Mouse (Mus musculus): ENCODE measurements around the gene Scgb2a2. TPM values are rescaled to one million over a fixed set of nuclear protein-coding genes. Genes with fewer than 3 reads are reported as not detected.
"Not testable (repeated sequence)": the region's sequence is repeated elsewhere in the genome, so short reads cannot be mapped to it uniquely, and the experiment has no call there.

Gene Scgb2a2
- total RNA-seq (2021) (not detected), polyA plus RNA-seq (2012; rRNA removed) (not detected in 2 replicates)
- long read RNA-seq = 0 reads

GRCm38 (mm10) chr19:9847262-9847661 is at the start of gene Scgb2a2:
Scgb2a2 (plus strand) TSS chr19:9847562.
- no peak for DNase-seq

GRCm38 (mm10) chr19:9836581-9837340 is 10.6 kb upstream of the Scgb2a2 start:
- DNase-seq = peak; percentile 70

DNA sequence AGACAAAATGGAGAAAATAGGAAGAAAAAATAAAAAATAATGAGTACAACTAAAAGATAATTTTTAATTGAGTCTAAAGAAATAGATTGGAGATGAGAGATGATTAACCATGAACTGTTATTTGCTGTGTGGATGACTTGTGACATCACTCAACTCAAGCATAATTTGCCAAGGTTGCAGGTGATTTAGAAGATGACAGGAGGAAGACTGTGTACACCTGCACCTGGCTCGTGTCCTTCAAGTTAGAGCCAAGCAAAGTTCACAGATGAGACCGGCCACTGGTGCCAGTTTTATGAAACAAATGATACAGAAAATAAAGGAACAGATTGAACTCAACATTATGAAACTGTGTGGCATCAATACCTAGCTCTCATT is 10.0 kb upstream of the Scgb2a2 start:
- DNase-seq = no peak

DNA sequence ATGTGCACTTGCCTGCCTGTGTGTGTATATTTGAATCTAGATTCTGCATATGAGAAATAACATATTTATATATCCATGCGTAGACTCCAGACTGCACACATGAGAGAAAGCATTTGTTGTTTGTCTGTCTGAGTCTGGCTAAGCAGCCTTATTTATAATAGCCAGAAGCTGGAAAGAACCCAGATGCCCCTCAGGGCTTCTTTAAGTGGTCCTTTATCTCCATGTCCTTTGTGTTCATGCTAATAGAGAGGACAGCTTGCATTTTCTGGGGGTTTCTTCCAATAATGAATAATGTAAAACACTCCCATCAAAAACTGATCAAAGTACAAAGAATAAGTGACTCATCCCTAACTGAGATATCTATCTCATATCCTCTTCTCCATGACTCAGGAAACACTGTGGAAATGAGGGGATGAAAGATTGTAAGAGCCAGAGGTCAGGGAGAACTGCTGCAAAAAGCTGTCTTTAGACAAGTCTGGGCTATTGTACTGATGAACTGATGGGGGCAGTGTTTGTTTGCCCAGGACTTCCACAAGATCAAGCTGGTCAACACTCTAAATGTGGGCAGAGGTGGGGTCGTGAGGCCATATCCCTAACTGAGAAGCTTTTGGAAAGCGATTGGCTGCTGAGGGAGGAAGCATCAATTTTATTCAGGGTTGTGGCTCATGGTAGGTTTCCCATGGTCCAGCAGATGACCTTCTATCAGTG is 2.2 kb downstream of the Scgb2a2 start:
- peak; percentile 58 for DNase-seq

- DNase-seq = not testable (repeated sequence)
Measured at GRCm38 (mm10) chr19:9860821-9861220, 13.5 kb downstream of the Scgb2a2 start.

GRCm38 (mm10) chr19:9864856-9865255 is 17.5 kb downstream of the Scgb2a2 start:
- DNase-seq = no peak

DNA sequence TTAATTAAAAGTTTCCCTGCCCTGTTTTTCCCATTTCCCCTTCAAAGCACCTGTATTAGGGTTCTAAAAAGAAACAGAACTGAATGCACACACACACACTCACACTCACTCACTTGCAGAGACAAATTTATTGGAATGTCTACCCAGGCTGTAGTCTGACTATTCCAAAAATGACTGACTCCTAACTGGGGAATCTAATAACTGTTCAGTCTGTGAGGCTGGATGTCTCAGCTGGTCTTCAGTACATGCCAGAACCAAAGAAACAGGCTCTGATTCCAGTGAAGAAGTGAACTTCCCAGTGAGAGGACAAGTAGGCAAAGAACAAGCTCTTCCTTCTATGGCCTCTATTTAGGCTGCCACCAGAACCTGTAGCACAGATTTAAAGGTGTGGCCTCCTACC is 18.1 kb downstream of the Scgb2a2 start:
- DNase-seq = no peak

DNA sequence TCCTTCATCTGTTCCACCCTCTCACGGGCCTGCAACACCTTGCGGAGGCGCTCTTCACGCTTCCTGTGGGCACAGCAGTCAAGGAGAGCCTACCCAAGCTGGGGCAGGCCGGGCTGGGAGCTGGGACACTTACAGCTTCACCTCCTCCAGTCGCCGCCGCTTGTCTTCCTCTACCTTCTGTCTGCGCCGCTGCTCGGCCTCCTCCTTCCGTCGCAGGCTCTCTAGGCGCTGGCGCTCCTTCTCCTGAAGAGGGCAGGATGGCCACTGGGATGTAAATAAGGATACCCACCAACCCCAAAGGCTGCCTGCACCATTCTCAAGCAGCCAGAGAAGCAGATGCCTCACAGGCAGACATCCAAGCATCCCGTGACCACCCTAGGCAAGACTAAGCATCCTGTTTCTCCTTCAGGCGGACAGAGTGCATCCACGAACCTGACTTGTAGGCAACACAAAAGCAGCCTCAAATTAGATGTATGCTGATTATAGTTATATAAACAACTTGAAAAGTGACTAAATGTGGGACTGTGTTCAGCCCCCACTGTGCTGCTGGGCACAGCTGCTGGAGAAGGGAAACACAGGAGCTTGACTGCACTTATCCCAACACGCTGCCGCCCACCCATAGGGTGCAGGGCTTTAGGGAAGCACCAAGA is 30.9 kb downstream of the Scgb2a2 start:
- DNase-seq = no peak

DNA sequence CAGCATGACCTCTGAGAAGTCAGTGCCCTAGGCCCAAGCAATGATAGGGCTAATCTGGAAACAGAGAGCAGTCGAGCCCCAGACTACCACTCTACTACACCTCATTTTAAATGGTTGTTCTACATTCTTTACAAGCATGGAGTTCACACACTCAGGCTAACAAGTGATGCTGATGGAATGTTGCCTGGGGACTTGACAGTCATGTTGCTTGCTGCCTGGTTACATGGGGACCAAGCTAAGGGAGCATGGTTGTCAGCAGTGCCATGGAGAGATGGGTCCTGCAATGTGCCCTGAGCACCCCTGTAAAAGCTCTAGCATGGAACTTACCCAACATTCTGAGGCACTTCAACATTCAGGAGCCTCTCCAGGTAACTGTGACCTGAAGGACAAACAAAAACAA is 39.0 kb downstream of the Scgb2a2 start:
- DNase-seq = no peak

DNA sequence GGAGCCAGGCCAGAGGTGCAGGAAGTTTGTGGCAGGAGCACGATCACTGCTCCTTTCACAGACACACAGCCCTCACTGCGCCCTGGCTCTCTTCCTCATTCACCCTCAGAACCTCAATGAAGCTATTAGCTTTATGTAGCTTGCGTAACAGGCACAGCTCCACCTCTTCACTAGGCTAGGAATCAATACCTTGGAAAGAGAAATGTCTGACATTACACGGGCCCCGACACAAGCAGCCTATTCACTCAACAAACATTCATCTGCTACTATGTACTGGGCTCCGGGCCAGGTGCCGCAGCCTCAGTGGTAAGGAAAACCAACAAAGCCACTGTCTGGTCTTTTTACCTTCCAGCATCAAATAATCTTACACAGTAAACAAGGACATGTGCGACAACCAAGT is 39.4 kb downstream of the Scgb2a2 start:
- DNase-seq = no peak

DNA sequence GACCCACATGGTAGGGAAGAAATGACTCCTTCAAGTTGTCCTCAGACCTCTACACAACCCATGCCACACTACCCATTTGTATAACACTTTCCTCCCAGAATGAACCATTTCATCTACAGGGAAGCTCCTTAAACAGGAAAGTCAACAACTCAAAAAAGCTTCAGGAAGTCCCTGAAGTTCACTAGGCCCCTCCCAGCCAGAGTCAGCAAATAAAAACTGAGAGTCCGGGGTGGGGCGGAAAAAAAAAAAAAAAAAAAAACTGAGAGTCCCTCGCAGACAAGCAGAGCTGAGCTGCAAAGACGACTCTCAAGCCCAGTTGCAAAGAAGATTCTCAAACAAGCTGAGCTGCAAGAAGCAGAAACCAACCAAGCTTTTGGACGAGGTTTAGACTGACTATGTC is 48.7 kb downstream of the Scgb2a2 start:
- no peak for DNase-seq

DNA sequence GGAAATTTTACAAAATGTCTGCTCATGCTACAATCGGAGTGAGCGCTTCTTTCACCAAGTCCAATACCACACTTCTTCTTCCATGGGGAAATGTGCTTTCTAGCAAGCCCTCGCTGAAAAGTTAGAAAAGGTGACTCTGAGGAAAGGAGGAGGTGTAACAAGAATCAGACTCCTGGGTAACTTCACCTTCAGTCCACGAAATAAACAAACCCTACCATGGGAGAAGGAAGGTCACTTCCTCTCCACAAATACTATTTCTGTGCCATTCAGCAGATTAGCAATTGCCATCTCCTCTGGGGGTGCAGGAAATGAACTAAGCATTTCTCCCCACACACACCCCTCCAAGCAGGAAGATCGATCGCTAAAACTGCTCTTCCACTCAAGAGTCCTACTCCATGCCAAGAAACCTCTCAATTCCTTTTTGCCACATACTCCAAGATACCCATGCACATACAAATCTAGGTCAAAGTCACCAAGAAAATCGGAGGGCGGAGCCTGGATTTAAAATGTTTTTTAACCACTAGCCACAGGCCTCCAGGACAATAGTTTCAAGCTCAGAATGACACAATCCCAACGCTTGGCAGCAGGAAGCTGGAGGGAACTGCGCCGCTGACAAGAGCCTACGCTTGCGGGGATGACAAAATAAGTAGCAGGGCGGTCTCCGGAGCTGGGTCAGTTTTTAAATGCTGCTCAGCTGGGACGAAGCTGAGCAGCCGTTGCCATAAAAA is 51.1 kb downstream of the Scgb2a2 start:
- peak; percentile 64 for DNase-seq

- peak; percentile 95 for DNase-seq
Measured at GRCm38 (mm10) chr19:9899072-9899779, 51.9 kb downstream of the Scgb2a2 start, which contains the start of gene Incenp. Incenp (minus strand) TSS chr19:9899551.

GRCm38 (mm10) chr19:9899780-9900146 is 52.4 kb downstream of the Scgb2a2 start:
- no peak for DNase-seq

DNA sequence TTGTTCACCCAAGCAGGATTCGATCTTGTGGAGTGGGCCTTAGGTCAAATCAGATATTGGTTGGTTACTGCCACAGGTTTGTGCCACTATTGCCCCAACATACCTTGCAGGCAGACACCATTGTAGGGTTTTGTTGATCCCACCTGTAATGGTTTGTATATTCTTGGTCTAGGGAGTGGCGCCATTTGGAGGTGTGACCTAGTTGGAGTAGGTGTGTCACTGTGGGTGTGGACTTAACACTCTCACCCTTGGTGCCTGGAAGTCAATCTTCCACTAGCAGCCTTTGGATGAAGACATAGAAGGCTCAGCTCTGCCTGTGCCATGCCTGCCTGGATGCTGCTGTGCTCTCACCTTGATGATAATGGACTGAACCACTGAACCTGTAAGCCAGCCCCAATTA is 53.3 kb downstream of the Scgb2a2 start:
- not testable (repeated sequence) for DNase-seq

Small RNA genes lying within 50 kb of the gene (microRNA-seq; reads per million reads assigned to microRNA genes)
- 0 reads per million in 2 experiments for gene Gm22369

Other genes with a start within 250 kb of the Scgb2a2 start
- 10 to 100 TPM in 1 of 2 experiments, 1 to 10 TPM in 1; 9.4 to 11.1 TPM for gene Incenp, start 52.0 kb downstream of the Scgb2a2 start, total RNA-seq (2021)
- 4.1 and 5.1 TPM in 2 replicates for gene Incenp, start 52.0 kb downstream of the Scgb2a2 start, polyA plus RNA-seq (2012; rRNA removed)
- gene Fth1, start 133.0 kb downstream of the Scgb2a2 start, total RNA-seq (2021) = 1,000 to 10,000 TPM; 3,718 to 3,915 TPM
- gene Fth1, start 133.0 kb downstream of the Scgb2a2 start, polyA plus RNA-seq (2012; rRNA removed) = 39,639 and 47,224 TPM in 2 replicates
- under 1 TPM; 0.17 to 0.62 TPM for gene Best1, start 154.1 kb downstream of the Scgb2a2 start, total RNA-seq (2021)
- gene Best1, start 154.1 kb downstream of the Scgb2a2 start, polyA plus RNA-seq (2012; rRNA removed) = 0.16 and 0.46 TPM in 2 replicates
- 10 to 100 TPM in 1 of 2 experiments, 1 to 10 TPM in 1; 4.1 to 10.3 TPM for gene Rab3il1, start 154.1 kb downstream of the Scgb2a2 start, total RNA-seq (2021)
- 9.1 and 9.4 TPM in 2 replicates for gene Rab3il1, start 154.1 kb downstream of the Scgb2a2 start, polyA plus RNA-seq (2012; rRNA removed)
- gene Fads3, start 194.0 kb downstream of the Scgb2a2 start, total RNA-seq (2021) = 10 to 100 TPM; 13.3 to 17.6 TPM
- gene Fads3, start 194.0 kb downstream of the Scgb2a2 start, polyA plus RNA-seq (2012; rRNA removed) = 57.7 and 61.3 TPM in 2 replicates